ENCODE assay signal across 17 mouse cellular contexts in the genomic region with DNA sequence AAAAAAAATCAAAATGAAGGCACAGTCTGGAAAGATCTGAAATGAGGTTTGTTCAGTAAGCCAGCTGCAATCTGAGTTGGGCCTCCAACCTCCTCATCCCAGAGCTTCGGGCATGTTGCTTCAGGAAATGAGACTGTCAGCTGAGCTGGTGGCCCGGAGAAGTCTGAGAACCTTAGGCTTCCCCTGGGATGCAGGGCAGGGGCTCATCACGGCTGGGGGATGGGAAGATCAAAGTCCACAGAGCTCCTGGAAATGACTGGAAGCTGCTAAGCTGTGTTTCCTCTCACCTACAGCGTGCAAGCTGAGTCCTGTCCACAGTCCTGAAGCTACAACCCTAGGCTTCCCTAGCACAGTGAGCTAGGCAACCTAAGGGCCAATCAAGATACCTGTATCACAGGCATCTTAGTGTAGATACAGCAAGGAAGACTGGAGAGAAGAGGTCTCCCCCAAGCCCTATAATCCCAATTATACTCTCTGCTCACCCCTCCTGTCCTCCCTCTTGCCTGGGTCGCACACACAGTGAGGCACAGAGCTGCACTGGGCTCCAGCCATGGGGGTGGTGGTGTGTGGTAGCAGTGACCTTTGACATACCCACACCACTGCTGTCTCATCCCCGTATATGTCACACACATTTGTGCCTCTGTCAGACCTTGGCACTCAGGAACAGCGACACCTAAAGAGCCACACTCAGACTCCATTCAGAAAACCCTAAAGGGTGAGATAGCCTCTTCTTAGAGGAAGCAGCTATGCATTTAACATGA. TPM values are rescaled to one million over a fixed set of nuclear protein-coding genes. Genes with fewer than 3 reads are reported as not detected.
A peak's percentile ranks its signal among the peaks of the same experiment; 100 is the strongest.
DNase-seq lines count a peak whose midpoint lies in the region; ATAC-seq and TF ChIP-seq lines count a peak whose summit lies in the region.
"Had no signal": no experiment of that assay in that cellular context is flagged by ENCODE, and none has a peak within 500 bp of the region (broad histone marks: within the 10 kb centered on the region; RNA-seq: fewer than 3 reads in every experiment).

No protein-coding gene starts in this region.

- no peak for ATAC-seq in heart, embryonic 12.5 days (ENCODE audit: insufficient number of reproducible peaks, low FRiP score)
- ATAC-seq in heart, embryonic 11.5 days (replicated peaks; ENCODE audit: insufficient number of reproducible peaks, low FRiP score, low TSS enrichment) = no peak
- 0 out of 2 replicates have a peak, but pooled peaks have one; percentile 18 for ATAC-seq in liver, embryonic 11.5 days (replicated peaks; ENCODE audit: low FRiP score)
- ATAC-seq in midbrain, embryonic 14.5 days (ENCODE audit: low FRiP score, low TSS enrichment) = no peak

- no peak for TF ChIP-seq CTCF in small intestine, adult 2 months (IDR thresholded peaks at IDR 0.05; ENCODE audit: extremely low read depth, insufficient read length, insufficient replicate concordance, low read depth, low read length)

- no peak for TF ChIP-seq POLR2A in small intestine, adult 2 months (IDR thresholded peaks at IDR 0.05; ENCODE audit: low read depth, low read length)

- H3K9ac ChIP-seq in heart, embryonic 12.5 days = no peak overlapping the region
- H3K9ac ChIP-seq in heart, embryonic 11.5 days (ENCODE audit: low read depth, low read length) = no peak overlapping the region
- H3K9ac ChIP-seq in liver, embryonic 11.5 days (ENCODE audit: low read depth, low read length) = no peak overlapping the region
- H3K9ac ChIP-seq in midbrain, embryonic 14.5 days (replicated peaks; ENCODE audit: low read length) = no peak overlapping the region
- H3K9ac ChIP-seq: forebrain, embryonic 12.5 days; liver, embryonic 15.5 days; stomach, embryonic 15.5 days had no signal

- WGBS in heart, embryonic 12.5 days = 59% methylated on average over 7 of the region's 7 CpGs
- 63% methylated on average over 7 of the region's 7 CpGs for WGBS in heart, embryonic 11.5 days (ENCODE audit: insufficient replicate concordance)
- 69% methylated on average over 7 of the region's 7 CpGs for WGBS in liver, embryonic 11.5 days
- WGBS in small intestine, adult 2 months = 67% methylated on average over 7 of the region's 7 CpGs
- whole genome bisulfite sequencing in midbrain, embryonic 14.5 days = 83% methylated on average over 7 of the region's 7 CpGs

- no peaks in the 10 kb centered on the region for H3K27me3 ChIP-seq in heart, embryonic 12.5 days (replicated peaks)
- H3K27me3 ChIP-seq in heart, embryonic 11.5 days (ENCODE audit: control insufficient read depth, insufficient read depth, low read length) = no peaks in the 10 kb centered on the region
- no peaks in the 10 kb centered on the region for H3K27me3 ChIP-seq in liver, embryonic 11.5 days (replicated peaks; ENCODE audit: control insufficient read depth, insufficient read depth, low read length)
- no peaks in the 10 kb centered on the region for H3K27me3 ChIP-seq in small intestine, adult 2 months (ENCODE audit: control insufficient read depth, insufficient read depth, low read length)
- H3K27me3 ChIP-seq in midbrain, embryonic 14.5 days (ENCODE audit: control insufficient read depth, insufficient read depth, low read length) = no peaks in the 10 kb centered on the region
- H3K27me3 ChIP-seq: forebrain, embryonic 12.5 days; liver, embryonic 15.5 days; stomach, embryonic 15.5 days had no signal

- peaks cover 27% of the 10 kb centered on the region for H3K4me1 ChIP-seq in heart, embryonic 12.5 days (replicated peaks)
- peaks cover 3% of the 10 kb centered on the region for H3K4me1 ChIP-seq in heart, embryonic 11.5 days (ENCODE audit: control insufficient read depth, insufficient read depth, low read length)
- H3K4me1 ChIP-seq in liver, embryonic 11.5 days (replicated peaks; ENCODE audit: control insufficient read depth, insufficient read depth, low read length) = no peaks in the 10 kb centered on the region
- H3K4me1 ChIP-seq in small intestine, adult 2 months (ENCODE audit: control insufficient read depth, insufficient read depth, insufficient read length, low read length) = peaks cover 3% of the 10 kb centered on the region
- H3K4me1 ChIP-seq in midbrain, embryonic 14.5 days (ENCODE audit: control insufficient read depth, insufficient read depth, low read length) = no peaks in the 10 kb centered on the region
- H3K4me1 ChIP-seq: forebrain, embryonic 12.5 days; liver, embryonic 15.5 days; midbrain, embryonic 10.5 days had no signal

- no peak overlapping the region for H3K4me3 ChIP-seq in heart, embryonic 12.5 days
- no peak overlapping the region for H3K4me3 ChIP-seq in heart, embryonic 11.5 days (ENCODE audit: low read depth, low read length)
- H3K4me3 ChIP-seq in liver, embryonic 11.5 days (ENCODE audit: low read depth, low read length) = no peak overlapping the region
- H3K4me3 ChIP-seq in small intestine, adult 2 months (ENCODE audit: low read depth, low read length) = no peak overlapping the region
- no peak overlapping the region for H3K4me3 ChIP-seq in midbrain, embryonic 14.5 days (replicated peaks; ENCODE audit: low read depth, low read length)
- H3K4me3 ChIP-seq: forebrain, embryonic 12.5 days; liver, embryonic 15.5 days; midbrain, embryonic 10.5 days; stomach, embryonic 15.5 days had no signal

- peak overlapping the region; percentile 36; the same call in 1 of the 2 replicates for H3K27ac ChIP-seq in heart, embryonic 12.5 days (ENCODE audit: poor library complexity, severe bottlenecking)
- no peak overlapping the region for H3K27ac ChIP-seq in heart, embryonic 11.5 days (ENCODE audit: low read depth, low read length)
- no peak overlapping the region for H3K27ac ChIP-seq in liver, embryonic 11.5 days (ENCODE audit: low read depth, low read length)
- peak overlapping the region; percentile 41; the same call in 1 of the 2 replicates for H3K27ac ChIP-seq in small intestine, adult 2 months (ENCODE audit: insufficient read depth, low read depth, low read length)
- H3K27ac ChIP-seq in midbrain, embryonic 14.5 days (replicated peaks; ENCODE audit: low read depth, low read length) = no peak overlapping the region
- H3K27ac ChIP-seq: forebrain, embryonic 12.5 days; liver, embryonic 15.5 days; midbrain, embryonic 10.5 days; stomach, embryonic 15.5 days had no signal

- peaks cover 62% of the 10 kb centered on the region for H3K36me3 ChIP-seq in heart, embryonic 12.5 days
- peaks cover 2% of the 10 kb centered on the region for H3K36me3 ChIP-seq in heart, embryonic 11.5 days (ENCODE audit: control insufficient read depth, insufficient read depth, low read length)
- no peaks in the 10 kb centered on the region; the same call in 1 of the 2 replicates for H3K36me3 ChIP-seq in liver, embryonic 11.5 days (ENCODE audit: control insufficient read depth, insufficient read depth, low read length)
- peaks cover 16% of the 10 kb centered on the region for H3K36me3 ChIP-seq in small intestine, adult 2 months (ENCODE audit: control insufficient read depth, insufficient read depth, low read length)
- no peaks in the 10 kb centered on the region for H3K36me3 ChIP-seq in midbrain, embryonic 14.5 days (ENCODE audit: control insufficient read depth, insufficient read depth, low read length)

- no peaks in the 10 kb centered on the region for H3K9me3 ChIP-seq in heart, embryonic 12.5 days (replicated peaks)
- H3K9me3 ChIP-seq in heart, embryonic 11.5 days (replicated peaks; ENCODE audit: control insufficient read depth, low read length) = no peaks in the 10 kb centered on the region
- H3K9me3 ChIP-seq in liver, embryonic 11.5 days (ENCODE audit: control insufficient read depth, low read length) = no peaks in the 10 kb centered on the region
- no peaks in the 10 kb centered on the region for H3K9me3 ChIP-seq in midbrain, embryonic 14.5 days (ENCODE audit: control insufficient read depth, low read length)
- H3K9me3 ChIP-seq: forebrain, embryonic 12.5 days; liver, embryonic 15.5 days; midbrain, embryonic 10.5 days; stomach, embryonic 15.5 days had no signal

- H3K4me2 ChIP-seq in heart, embryonic 12.5 days = no peak overlapping the region
- no peak overlapping the region for H3K4me2 ChIP-seq in heart, embryonic 11.5 days
- no peak overlapping the region for H3K4me2 ChIP-seq in liver, embryonic 11.5 days
- no peak overlapping the region for H3K4me2 ChIP-seq in midbrain, embryonic 14.5 days (ENCODE audit: low read length)
- H3K4me2 ChIP-seq: forebrain, embryonic 12.5 days; liver, embryonic 15.5 days; stomach, embryonic 15.5 days had no signal

- DNase-seq in liver, embryonic 11.5 days (ENCODE audit: low spot score) = no peak
- DNase-seq in liver = no peak
- peak; percentile 29 for DNase-seq in adipocyte (ENCODE audit: low spot score)
- DNase-seq in midbrain, embryonic 14.5 days = no peak
- no peak for DNase-seq in adrenal gland, adult 2 months
- DNase-seq: cerebellum, adult 11 months; cerebellum, postnatal 14 days; layer of hippocampus, postnatal 36 days; retina, postnatal 1 day had no signal

RNA-seq across cellular contexts. Expression of a gene that starts 56.7 kb away (rescaled TPM):
- polyA plus RNA-seq in heart, embryonic 12.5 days (2016; fragmentation: Nextera tagmentation; extraction: Ambion mirVana) = 0.99 and 1.1 TPM in 2 replicates
- 0.66 and 1.3 TPM in 2 replicates for polyA plus RNA-seq in heart, embryonic 11.5 days (2014; fragmentation: Nextera tagmentation; extraction: Ambion mirVana)
- 0.58 and 1.2 TPM in 2 replicates for polyA plus RNA-seq in liver, embryonic 11.5 days (2014; fragmentation: Nextera tagmentation; extraction: Ambion mirVana)
- polyA plus RNA-seq in small intestine, adult 2 months (2012; rRNA removed) = 0.32 and 0.50 TPM in 2 replicates
- polyA plus RNA-seq in midbrain, embryonic 14.5 days (2014; fragmentation: Nextera tagmentation; extraction: Ambion mirVana) = 0.82 and 2.1 TPM in 2 replicates
- total RNA-seq in adrenal gland, adult 2 months (2021) = 1 to 10 TPM; 1.7 to 2.1 TPM
- 0.35 and 0.41 TPM in 2 replicates for polyA plus RNA-seq in adrenal gland, adult 2 months (2012; rRNA removed)
- total RNA-seq: MEL had no signal

Comparison
In these comparisons a context has a peak if more than half of its experiments do, and no peak if none do; other contexts are left out.
1. H3K27ac ChIP-seq: peak in heart, embryonic 12.5 days (single experiment) and small intestine, adult 2 months (single experiment); none in heart, embryonic 11.5 days (single experiment), liver, embryonic 11.5 days (single experiment) and midbrain, embryonic 14.5 days (single experiment).